Mouse (Mus musculus): Measurements from ENCODE around the gene Ptpdc1.

The Ptpdc1 gene

GRCm38 (mm10) chr13:48625433-48626184 is at the start of gene Ptpdc1:
TSS of gene Ptpdc1 (minus strand) at chr13:48625664.
- peak; percentile 92 to 93 for DNase-seq

GRCm38 (mm10) chr13:48674609-48675008 is 49.1 kb upstream of the Ptpdc1 start:
- DNase-seq, result no peak

GRCm38 (mm10) chr13:48672312-48672840 is 46.9 kb upstream of the Ptpdc1 start:
- no peak for DNase-seq

- no peak for DNase-seq
These were observed 43.6 kb upstream of the Ptpdc1 start for GRCm38 (mm10) chr13:48668976-48669534.

GRCm38 (mm10) chr13:48668091-48668975 is 42.9 kb upstream of the Ptpdc1 start:
- no peak for DNase-seq

- DNase-seq, result no peak
These were observed 42.0 kb upstream of the Ptpdc1 start for GRCm38 (mm10) chr13:48667461-48667860.

GRCm38 (mm10) chr13:48665656-48666597 is 40.5 kb upstream of the Ptpdc1 start:
- DNase-seq, result no peak

GRCm38 (mm10) chr13:48664916-48665655 is 39.6 kb upstream of the Ptpdc1 start:
- DNase-seq, result no peak

- no peak for DNase-seq
These were observed 38.5 kb upstream of the Ptpdc1 start for GRCm38 (mm10) chr13:48663988-48664339.

- DNase-seq, result no peak
These were observed 37.9 kb upstream of the Ptpdc1 start for GRCm38 (mm10) chr13:48663211-48663987.

- DNase-seq, result no peak
These were observed 37.1 kb upstream of the Ptpdc1 start, which contains the start of gene Barx1 for GRCm38 (mm10) chr13:48662431-48663143. TSS of gene Barx1 (plus strand) at chr13:48662998.

GRCm38 (mm10) chr13:48661561-48661960 is 36.1 kb upstream of the Ptpdc1 start:
- DNase-seq, result no peak

- DNase-seq, result no peak
These were observed 35.3 kb upstream of the Ptpdc1 start for GRCm38 (mm10) chr13:48660741-48661140.

- no peak for DNase-seq
These were observed 34.8 kb upstream of the Ptpdc1 start for GRCm38 (mm10) chr13:48660221-48660734.

GRCm38 (mm10) chr13:48659254-48660220 is 34.1 kb upstream of the Ptpdc1 start:
- no peak for DNase-seq

- DNase-seq, result no peak
These were observed 33.3 kb upstream of the Ptpdc1 start for GRCm38 (mm10) chr13:48658588-48659253.

GRCm38 (mm10) chr13:48657791-48658190 is 32.3 kb upstream of the Ptpdc1 start:
- no peak for DNase-seq

GRCm38 (mm10) chr13:48655637-48656036 is 30.2 kb upstream of the Ptpdc1 start:
- DNase-seq, result no peak
